Mouse (Mus musculus): Measurements from ENCODE around the gene Slc28a3.

The Slc28a3 gene

DNA sequence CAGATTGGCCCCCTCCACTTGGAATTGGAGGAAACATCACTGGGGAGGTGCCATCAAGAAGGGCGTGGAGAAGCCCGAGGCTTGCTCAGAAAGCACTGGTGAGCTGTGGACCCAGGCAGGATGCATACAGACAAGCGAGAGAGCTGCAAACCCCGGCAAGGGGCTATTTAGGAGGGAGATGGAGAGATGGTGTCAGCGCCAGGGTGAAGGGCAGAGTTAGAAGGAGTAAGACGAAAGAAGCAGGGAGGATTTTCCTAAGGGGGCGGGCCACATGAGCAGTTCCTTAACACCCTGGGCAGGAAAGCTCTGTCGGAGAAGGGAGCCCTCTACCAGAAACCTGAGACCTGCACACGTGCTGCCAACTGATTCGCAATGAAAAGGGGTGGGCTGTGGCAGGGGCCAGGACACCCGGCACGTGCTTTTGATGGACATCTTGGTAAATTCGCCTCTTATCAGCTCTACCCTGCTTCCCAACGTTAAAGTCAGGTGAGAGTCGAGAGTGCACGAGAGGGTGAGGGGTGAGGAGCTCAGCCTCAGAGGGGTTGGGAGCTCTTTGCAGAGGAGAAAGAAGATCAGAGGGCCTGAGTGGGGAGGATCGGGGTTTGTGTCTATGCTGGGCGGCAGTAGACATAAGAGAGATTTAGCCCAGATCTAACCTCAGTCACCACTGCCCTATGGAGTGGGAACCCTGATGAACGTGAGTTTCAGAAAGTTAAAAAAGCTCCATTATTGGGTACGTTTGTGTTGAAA lies 87.5 kb downstream of the Slc28a3 start:
- DNase-seq (ENCODE audit: extremely low spot score) = peak; percentile 46

DNA sequence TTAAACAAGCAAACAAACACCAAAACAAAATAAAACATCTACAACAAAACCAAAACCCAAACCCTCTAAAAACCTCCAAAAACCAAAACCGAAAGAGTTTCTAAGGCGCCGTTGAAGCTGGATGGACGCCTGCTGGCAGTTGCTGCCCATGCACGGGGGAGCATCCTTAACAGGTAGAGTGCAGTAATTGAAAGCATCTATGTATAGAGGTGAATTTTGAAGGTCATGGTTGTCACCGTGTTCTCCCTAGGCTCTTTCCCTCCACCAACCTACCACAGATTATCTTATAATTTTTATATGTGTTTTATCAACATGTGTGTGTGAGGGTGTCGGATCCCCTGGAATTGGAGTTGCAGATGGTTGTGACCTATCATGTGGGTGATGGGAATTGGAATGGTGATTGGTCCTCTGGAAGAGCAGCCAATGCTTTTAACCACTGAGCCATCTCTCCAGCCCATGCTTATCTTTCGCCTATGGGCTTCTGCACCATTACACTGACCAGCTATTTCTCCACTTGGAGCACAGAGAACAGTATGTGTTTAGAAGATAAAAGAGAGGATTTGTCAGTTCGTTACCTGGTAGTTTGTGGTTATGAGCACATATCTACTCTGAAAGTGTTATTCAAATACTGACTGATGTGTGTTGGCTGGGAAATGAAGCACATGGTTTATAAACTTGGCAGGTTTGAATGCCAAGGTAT lies 89.2 kb downstream of the Slc28a3 start:
- DNase-seq (ENCODE audit: extremely low spot score) = no peak

DNA sequence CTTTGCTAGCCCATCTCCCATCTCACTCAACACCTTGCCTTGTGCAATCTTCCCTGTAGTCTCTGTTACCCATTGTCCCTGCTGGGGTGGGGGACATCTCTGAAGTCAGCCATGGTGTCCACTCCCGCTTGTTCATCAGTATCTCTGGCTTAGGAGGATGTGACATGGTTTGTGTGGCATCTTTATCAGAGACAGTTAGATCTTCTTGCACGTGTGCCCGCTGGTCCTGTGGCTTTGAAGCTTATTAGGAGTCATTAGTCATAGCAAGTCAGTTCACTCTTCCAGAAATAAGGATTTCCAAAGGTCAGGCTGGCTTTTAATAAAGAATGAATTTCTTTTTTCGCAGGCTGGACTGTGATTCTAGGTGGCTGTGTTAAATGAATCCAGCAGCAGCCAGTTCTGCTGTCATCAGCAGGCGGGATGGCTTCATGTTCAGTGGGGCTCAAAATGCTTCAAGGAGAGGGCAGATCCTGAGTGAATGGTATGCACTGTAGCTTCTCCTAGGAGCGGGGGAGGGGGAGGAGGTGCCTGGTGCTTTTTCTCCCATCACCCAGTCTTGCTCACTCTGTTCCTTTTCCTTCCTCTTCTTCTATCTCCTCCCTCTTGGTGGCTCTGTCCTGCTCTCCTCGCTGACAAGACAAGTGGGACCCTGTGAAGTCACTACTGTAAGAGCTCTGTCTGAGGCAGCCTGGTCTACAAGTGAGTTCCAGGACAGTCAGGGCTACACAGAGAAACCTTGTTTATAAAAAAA lies 89.9 kb downstream of the Slc28a3 start:
- no peak for DNase-seq (ENCODE audit: extremely low spot score)

DNA sequence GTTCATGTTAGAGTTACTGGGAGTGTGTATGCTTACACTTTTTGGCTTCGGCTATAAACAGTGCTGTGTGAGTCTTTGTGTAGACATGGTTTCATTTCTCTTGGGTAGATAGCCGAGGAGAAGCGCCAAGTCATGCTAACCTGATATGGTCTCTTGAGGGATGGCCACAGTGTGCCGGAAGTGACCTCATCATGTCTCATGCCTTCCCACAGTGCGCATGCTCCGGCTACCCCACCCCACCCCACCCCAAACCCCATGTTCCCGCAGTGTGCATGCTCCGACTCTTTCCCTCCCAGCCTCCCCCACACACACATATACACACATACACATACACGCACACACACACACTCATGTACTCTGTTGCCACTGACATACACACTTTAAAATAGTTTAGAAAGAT lies 90.6 kb downstream of the Slc28a3 start:
- no peak for DNase-seq (ENCODE audit: extremely low spot score)

DNA sequence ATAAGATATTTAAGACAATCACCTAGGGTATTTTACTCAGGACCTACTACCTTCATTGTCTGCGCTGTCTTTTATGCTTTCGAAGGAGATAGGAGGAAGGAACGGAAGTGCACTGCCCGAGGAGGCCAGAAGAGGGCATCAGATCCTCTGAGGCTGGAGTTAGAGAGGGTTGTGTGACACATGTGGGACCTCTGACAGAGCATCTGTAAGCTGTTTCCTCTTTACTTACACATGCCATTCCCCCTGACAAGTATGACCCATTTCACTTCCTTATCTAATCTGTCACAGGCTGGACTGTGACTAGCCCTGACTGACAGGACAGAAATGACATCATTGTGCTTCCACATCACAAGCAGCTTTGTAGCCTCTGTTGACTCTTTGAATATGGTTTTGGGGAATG lies 94.4 kb downstream of the Slc28a3 start:
- DNase-seq (ENCODE audit: extremely low spot score) = no peak

DNA sequence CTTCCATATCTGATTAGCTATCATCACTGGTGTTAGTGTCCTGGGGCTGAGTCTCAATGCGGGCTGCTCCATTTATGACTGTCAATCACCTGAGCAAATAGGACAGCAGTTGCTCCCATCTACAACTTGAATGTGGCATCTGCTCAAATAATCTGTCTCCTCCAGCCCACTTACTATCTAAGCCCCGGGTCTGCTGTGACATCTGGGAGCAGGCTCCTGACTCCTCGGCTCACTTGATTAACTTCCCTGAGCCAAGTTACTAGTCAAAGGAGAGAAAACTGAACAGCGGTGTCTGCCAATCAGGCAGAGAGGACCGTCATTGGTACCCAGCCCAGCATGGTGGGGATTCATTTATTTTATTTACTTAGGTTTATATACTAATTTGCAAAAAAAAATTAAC lies 95.0 kb downstream of the Slc28a3 start:
- no peak for DNase-seq (ENCODE audit: extremely low spot score)

DNA sequence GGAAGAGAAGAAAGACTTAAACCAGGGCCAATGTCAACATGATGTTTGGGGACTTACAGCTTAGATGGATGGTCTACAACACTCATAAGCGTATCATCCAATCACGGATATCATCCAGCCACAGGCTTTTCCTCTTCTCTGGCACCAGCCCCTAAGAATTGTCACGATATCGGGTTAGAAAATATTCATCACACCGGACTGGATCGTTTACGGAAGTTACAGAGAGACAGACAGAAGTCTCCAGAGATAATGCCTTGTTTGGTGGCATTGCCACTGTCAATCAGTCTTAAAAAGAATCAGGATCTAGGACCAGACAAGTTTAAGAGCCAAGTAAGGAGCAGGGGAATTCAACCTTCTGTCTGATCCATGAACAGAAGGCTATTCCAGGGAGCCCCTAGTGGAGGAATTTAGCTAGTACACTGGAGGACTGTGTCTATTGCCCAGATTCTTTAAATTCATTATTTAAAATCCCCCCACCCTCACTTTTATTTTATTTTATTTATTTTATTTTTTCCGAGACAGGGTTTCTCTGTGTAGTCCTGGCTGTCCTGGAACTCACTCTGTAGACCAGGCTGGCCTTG lies 96.4 kb downstream of the Slc28a3 start:
- DNase-seq (ENCODE audit: extremely low spot score) = no peak

DNA sequence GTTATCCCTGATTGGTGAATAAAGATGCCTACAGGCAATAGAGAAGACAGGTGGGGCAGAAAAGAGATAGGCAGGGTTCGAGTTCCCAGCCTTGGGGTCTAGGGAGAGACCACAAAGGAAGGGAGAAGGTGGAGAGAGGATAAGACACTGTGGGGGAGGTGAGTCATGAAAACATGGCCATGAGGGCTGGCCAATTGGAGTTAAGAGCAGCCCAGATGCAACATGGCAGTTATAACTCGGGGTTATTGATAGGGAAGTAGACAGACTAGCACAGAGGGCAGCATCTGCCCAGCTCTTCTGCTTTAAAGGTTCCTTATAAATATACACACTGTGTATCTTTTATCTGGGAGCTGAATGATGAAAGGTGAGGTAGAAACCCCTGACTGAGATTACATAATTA lies 98.8 kb downstream of the Slc28a3 start:
- DNase-seq (ENCODE audit: extremely low spot score) = no peak

DNA sequence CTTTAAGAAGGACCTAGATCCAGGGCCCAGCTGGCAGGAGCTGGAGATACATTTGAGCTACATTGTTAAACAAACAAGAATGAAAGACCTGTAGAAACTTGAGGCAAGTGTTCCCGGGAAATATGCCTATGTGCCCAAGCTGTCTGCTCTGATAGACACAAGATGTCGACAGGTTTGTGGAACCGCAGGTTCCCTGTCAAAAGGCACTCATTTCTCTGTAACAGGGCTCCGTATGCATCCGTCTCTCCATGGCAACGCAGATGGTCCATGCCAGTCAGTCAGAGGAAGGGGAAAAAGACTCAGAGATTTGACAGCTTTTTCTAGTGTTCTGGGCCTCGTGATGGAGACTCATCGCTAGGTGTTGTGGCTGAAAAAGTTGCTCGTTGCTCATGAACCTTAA lies 99.4 kb downstream of the Slc28a3 start:
- DNase-seq (ENCODE audit: extremely low spot score) = no peak

DNA sequence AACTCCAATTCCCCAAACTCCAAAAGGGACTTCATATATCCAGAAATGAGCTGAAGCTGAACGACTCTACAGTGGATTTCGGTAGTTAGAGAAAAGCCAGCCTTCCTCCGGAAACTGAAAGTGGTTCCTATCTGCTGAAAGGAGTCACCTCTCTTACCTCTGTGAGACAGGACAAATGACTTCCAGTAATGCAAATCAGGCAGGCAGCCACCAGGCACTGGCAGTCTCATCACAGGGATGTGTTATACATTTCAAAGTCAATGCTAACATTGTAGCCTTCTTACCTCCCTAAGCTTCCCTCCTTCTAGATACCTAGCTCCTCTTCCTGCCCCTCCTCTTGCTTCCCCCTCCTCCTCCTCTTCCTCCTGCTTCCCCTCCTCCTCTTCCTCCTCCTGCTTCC lies 101.4 kb downstream of the Slc28a3 start:
- no peak for DNase-seq (ENCODE audit: extremely low spot score)

DNA sequence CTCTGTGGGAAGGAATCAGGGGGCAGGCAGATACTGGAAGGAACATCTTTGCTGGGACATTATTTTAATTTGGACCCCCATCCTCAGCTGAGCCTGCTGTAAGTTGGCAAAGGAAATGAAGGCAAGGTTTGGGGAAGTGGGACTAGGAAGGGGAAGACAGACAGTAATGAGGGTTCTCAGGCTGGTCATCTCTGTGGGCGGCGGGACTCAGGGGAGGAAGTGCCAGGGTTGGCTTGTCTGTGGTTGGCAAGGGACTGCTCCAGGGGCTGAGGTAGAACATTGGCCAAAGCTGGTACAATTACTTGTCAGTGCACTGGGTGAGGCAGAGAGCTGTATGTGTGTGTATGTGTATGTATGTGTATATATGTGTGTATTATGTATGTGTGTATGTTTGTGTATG lies 107.1 kb downstream of the Slc28a3 start:
- no peak for DNase-seq (ENCODE audit: extremely low spot score)

DNA sequence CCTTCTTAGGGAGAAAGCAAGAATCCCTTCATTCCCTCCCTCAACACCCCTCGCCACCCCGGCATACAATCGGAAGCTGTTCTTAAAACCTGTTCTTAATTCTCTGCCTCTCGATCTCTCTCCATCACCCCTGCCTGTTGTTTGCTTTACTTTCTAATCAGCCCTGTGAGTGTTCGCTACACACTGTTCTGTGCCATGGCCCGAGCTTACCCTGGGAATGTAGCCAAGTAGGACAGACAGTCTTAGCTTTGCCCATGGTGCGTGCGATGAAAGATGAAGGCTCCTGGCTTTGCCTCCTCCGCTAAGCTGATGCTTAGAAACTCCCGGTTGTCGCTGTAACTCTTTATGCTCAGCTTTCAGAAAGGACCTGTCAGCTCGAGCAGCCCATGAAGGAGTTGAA lies 112.9 kb downstream of the Slc28a3 start:
- DNase-seq (ENCODE audit: extremely low spot score) = no peak
